Mouse (Mus musculus): Measurements from ENCODE around the gene Map2k5. TPM values are rescaled to one million over a fixed set of nuclear protein-coding genes. Genes with fewer than 3 reads are reported as not detected.
A peak's percentile ranks its signal among the peaks of the same experiment; 100 is the strongest.

The Map2k5 gene
- polyA plus RNA-seq (2015; fragmentation: Nextera tagmentation; extraction: Ambion mirVana), result 33.3 and 34.3 TPM in 2 replicates

DNA sequence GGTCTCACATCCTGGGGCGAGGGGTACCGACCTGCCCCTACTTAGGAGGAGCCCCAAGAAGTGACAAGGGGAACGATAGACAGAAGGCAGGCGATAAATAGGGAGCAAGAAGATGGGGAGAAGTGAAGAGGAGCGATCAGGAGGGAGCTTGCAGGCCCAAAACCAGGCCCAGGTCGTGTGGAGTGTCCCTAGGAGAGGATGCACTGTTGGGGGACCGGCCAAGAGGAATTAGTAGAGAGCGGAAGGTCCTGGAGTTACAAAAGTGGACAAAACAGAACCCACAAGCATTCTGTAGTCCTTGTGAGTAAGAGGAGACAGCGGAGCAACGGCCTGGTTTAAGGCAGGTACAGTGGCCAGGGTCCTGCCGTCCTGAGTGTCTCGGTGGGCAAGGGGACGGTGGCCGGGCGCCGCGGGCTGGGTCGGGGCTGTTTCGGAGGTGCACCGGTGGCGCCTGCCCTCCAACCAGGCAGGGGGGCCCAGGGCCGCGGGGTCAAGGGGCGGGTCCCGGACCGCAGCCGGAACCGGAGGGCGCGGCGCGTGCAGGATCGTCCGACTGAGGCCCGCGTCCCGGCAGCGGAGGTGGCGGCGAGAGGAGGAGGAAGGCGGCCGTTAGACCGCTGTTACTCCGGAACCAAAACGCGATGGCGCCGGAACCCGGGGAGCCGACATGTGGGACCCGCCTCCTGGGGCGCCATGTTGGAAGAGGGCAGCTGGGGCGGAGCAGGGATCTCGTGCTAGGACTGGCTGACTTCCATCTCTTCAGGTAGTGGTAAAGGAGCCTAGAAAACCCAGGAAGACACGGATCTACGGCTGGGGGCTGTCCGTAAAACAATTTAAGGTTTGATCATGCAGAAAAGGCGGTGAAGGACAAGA is at the start of gene Map2k5:
Gene Map2k5 (minus strand): TSS at position 633 of the 873 bp plus-strand sequence.
- WGBS, result under 1% methylated on average over 57 of the region's 58 CpGs

GRCm38 (mm10) chr9:63421096-63421736 is 43.5 kb upstream of the Map2k5 start:
- WGBS, result 63% methylated on average over 9 of the region's 9 CpGs
- H3K27ac ChIP-seq (replicated peaks), result no peak overlapping the region

More for the DNA sequence above, at the start of gene Map2k5:
- Histone ChIP-seq H3K9me3 (replicated peaks) (no peaks in the 10 kb centered on the region), H3K27me3 (replicated peaks) (no peaks in the 10 kb centered on the region), H3K36me3 (no peaks in the 10 kb centered on the region), H3K4me1 (peaks cover 32% of the 10 kb centered on the region), H3K27ac (replicated peaks) (peak within 1 kb of the TSS; percentile 86), H3K4me2 (peak within 1 kb of the TSS; percentile 93), H3K4me3 (replicated peaks) (peak within 1 kb of the TSS; percentile 89), H3K9ac (replicated peaks) (peak within 1 kb of the TSS; percentile 83)
- peak; percentile 93 for ATAC-seq (ENCODE audit: low FRiP score)

GRCm38 (mm10) chr9:63420396-63420795 is 42.7 kb upstream of the Map2k5 start:
- WGBS, result 16% methylated on average over 6 of the region's 6 CpGs
- Histone ChIP-seq H3K27ac (replicated peaks) (no peak overlapping the region), H3K4me1 (0 out of 2 replicates have a peak, but pooled peaks cover 3% of the 10 kb centered on the region), H3K4me2 (no peak overlapping the region), H3K4me3 (replicated peaks) (no peak overlapping the region), H3K36me3 (no peaks in the 10 kb centered on the region), H3K9ac (replicated peaks) (no peak overlapping the region), H3K27me3 (replicated peaks) (no peaks in the 10 kb centered on the region), H3K9me3 (replicated peaks) (no peaks in the 10 kb centered on the region)
- ATAC-seq (ENCODE audit: low FRiP score), result no peak

More at GRCm38 (mm10) chr9:63421096-63421736, 43.5 kb upstream of the Map2k5 start:
- Histone ChIP-seq H3K4me3 (replicated peaks) (no peak overlapping the region), H3K9ac (replicated peaks) (no peak overlapping the region), H3K27me3 (replicated peaks) (no peaks in the 10 kb centered on the region), H3K36me3 (no peaks in the 10 kb centered on the region), H3K4me1 (0 out of 2 replicates have a peak, but pooled peaks cover 3% of the 10 kb centered on the region), H3K9me3 (replicated peaks) (no peaks in the 10 kb centered on the region), H3K4me2 (no peak overlapping the region)
- ATAC-seq (ENCODE audit: low FRiP score), result no peak

- Histone ChIP-seq H3K4me2 (no peak overlapping the region), H3K4me1 (peaks cover 13% of the 10 kb centered on the region), H3K4me3 (replicated peaks) (no peak overlapping the region), H3K9ac (replicated peaks) (no peak overlapping the region), H3K36me3 (no peaks in the 10 kb centered on the region), H3K27me3 (replicated peaks) (no peaks in the 10 kb centered on the region), H3K27ac (replicated peaks) (no peak overlapping the region), H3K9me3 (replicated peaks) (no peaks in the 10 kb centered on the region)
- 98% methylated on average over 1 of the region's 1 CpGs for WGBS
- no peak for ATAC-seq (ENCODE audit: low FRiP score)
Measured at GRCm38 (mm10) chr9:63400176-63400575, 22.5 kb upstream of the Map2k5 start.

GRCm38 (mm10) chr9:63399463-63399815 is 21.7 kb upstream of the Map2k5 start:
- Histone ChIP-seq H3K4me1 (peaks cover 13% of the 10 kb centered on the region), H3K4me2 (peak overlapping the region; percentile 85), H3K36me3 (no peaks in the 10 kb centered on the region), H3K27ac (replicated peaks) (peak overlapping the region; percentile 89), H3K4me3 (replicated peaks) (peak overlapping the region; percentile 81), H3K9me3 (replicated peaks) (no peaks in the 10 kb centered on the region), H3K27me3 (replicated peaks) (no peaks in the 10 kb centered on the region), H3K9ac (replicated peaks) (peak overlapping the region; percentile 94)
- 5% methylated on average over 8 of the region's 8 CpGs for WGBS
- ATAC-seq (ENCODE audit: low FRiP score), result peak; percentile 64; the same call in 1 of the 2 replicates

DNA sequence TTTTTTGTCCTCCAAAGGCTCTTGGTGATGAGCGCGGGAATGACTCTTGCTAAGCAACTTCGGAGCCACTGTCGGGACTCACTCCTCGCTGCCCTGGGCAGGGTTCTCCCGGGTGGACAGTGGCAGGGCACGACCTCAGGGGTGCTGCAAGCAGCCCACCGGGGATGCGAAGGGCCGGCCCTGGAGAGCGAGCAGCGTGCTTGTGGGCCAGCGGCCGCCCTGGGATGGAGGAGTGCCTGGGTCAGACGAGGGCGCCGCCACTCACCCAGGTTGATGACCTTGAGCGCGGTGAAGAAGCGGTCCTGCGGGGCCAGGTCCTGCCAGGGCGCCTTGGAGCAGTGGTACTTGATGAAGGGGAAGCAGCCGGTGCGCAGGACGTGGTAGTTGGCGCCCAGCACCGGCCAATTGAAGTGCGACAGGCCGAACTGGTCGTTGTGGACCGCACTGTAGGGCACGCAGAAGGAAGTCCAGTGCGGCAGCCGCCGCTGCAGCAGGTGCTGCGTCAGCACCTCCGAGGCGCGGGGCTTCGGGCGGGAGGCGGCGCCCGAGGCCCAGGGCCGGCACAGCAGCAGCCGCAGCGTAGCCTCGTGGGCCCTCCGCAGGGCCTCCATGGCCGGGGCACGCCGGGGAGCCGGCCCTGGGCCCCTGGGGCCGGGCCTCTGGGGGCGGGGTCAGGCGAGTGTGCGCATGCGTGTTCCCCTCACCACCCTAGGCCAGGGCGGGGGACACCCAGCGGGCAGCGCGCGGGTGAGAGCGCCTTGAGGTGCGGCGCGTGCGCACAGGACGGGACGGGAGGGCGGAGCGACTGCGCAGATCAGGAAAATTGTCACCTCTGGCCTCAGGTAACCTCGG is 21.1 kb upstream of the Map2k5 start, which contains the start of gene 2300009A05Rik:
Gene 2300009A05Rik (minus strand): TSS at position 636 of the 852 bp plus-strand sequence.
- H3K9ac ChIP-seq (replicated peaks), result peak within 1 kb of the TSS; percentile 94
- H3K4me1 ChIP-seq, result peaks cover 13% of the 10 kb centered on the region
- peak; percentile 96 for ATAC-seq (ENCODE audit: low FRiP score)
- no peaks in the 10 kb centered on the region for H3K9me3 ChIP-seq (replicated peaks)
- H3K27me3 ChIP-seq (replicated peaks), result no peaks in the 10 kb centered on the region
- no peaks in the 10 kb centered on the region for H3K36me3 ChIP-seq
- WGBS, result 2% methylated on average over 72 of the region's 74 CpGs
- H3K4me3 ChIP-seq (replicated peaks), result peak within 1 kb of the TSS; percentile 81
- H3K27ac ChIP-seq (replicated peaks), result peak within 1 kb of the TSS; percentile 89
- H3K4me2 ChIP-seq, result peak within 1 kb of the TSS; percentile 85

- Histone ChIP-seq H3K27ac (replicated peaks) (0 out of 2 replicates have a peak overlapping the region, but pooled peaks have one; percentile 9), H3K4me2 (peak overlapping the region; percentile 23; the same call in 1 of the 2 replicates)
- 61% methylated on average over 7 of the region's 7 CpGs for WGBS
Measured at GRCm38 (mm10) chr9:63395612-63396011, 17.9 kb upstream of the Map2k5 start.

DNA sequence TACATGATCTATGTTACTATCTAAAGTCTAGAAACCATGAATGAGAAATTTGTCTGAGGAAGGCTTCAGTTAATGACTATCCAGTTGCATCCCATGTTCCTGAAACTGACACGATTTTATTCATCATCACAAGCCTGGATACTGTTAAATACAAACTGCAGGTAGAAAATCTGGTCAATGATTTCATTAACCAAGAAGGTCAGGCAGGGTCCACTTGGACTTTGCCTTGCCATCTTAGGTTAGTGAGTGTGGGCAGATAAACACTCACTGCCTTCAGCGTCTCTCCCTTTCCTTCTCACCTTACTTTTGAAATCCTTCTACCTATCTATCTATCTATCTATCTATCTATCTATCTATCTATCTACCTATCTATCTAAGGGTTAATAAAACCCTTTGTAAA is 13.6 kb upstream of the Map2k5 start:
- H3K9me3 ChIP-seq (replicated peaks), result no peaks in the 10 kb centered on the region
- ATAC-seq (ENCODE audit: low FRiP score), result no peak
- 87% methylated on average over 2 of the region's 2 CpGs for WGBS

More at GRCm38 (mm10) chr9:63395612-63396011, 17.9 kb upstream of the Map2k5 start:
- H3K36me3 ChIP-seq, result no peaks in the 10 kb centered on the region
- ATAC-seq (ENCODE audit: low FRiP score), result no peak
- H3K4me1 ChIP-seq, result peaks cover 13% of the 10 kb centered on the region
- H3K4me3 ChIP-seq (replicated peaks), result no peak overlapping the region
- H3K9me3 ChIP-seq (replicated peaks), result no peaks in the 10 kb centered on the region
- no peak overlapping the region for H3K9ac ChIP-seq (replicated peaks)
- H3K27me3 ChIP-seq (replicated peaks), result no peaks in the 10 kb centered on the region

GRCm38 (mm10) chr9:63382761-63383160 is 5.1 kb upstream of the Map2k5 start:
- Histone ChIP-seq H3K4me2 (no peak overlapping the region), H3K9ac (replicated peaks) (no peak overlapping the region), H3K4me3 (replicated peaks) (no peak overlapping the region), H3K27ac (replicated peaks) (no peak overlapping the region), H3K9me3 (replicated peaks) (no peaks in the 10 kb centered on the region), H3K27me3 (replicated peaks) (no peaks in the 10 kb centered on the region), H3K4me1 (peaks cover 5% of the 10 kb centered on the region), H3K36me3 (no peaks in the 10 kb centered on the region)
- ATAC-seq (ENCODE audit: low FRiP score), result no peak
- WGBS, result 87% methylated on average over 4 of the region's 4 CpGs

More for the DNA sequence above, 13.6 kb upstream of the Map2k5 start:
- Histone ChIP-seq H3K9ac (replicated peaks) (no peak overlapping the region), H3K4me3 (replicated peaks) (no peak overlapping the region), H3K36me3 (no peaks in the 10 kb centered on the region), H3K27me3 (replicated peaks) (no peaks in the 10 kb centered on the region), H3K4me2 (no peak overlapping the region), H3K4me1 (0 out of 2 replicates have a peak, but pooled peaks cover 6% of the 10 kb centered on the region), H3K27ac (replicated peaks) (no peak overlapping the region)

- 86% methylated on average over 3 of the region's 3 CpGs for WGBS
- Histone ChIP-seq H3K36me3 (no peaks in the 10 kb centered on the region), H3K27me3 (replicated peaks) (no peaks in the 10 kb centered on the region), H3K9ac (replicated peaks) (no peak overlapping the region), H3K4me2 (no peak overlapping the region), H3K9me3 (replicated peaks) (no peaks in the 10 kb centered on the region), H3K27ac (replicated peaks) (no peak overlapping the region), H3K4me1 (peaks cover 25% of the 10 kb centered on the region), H3K4me3 (replicated peaks) (no peak overlapping the region)
- ATAC-seq (ENCODE audit: low FRiP score), result no peak
Measured at GRCm38 (mm10) chr9:63380326-63380725, 2.6 kb upstream of the Map2k5 start.

DNA sequence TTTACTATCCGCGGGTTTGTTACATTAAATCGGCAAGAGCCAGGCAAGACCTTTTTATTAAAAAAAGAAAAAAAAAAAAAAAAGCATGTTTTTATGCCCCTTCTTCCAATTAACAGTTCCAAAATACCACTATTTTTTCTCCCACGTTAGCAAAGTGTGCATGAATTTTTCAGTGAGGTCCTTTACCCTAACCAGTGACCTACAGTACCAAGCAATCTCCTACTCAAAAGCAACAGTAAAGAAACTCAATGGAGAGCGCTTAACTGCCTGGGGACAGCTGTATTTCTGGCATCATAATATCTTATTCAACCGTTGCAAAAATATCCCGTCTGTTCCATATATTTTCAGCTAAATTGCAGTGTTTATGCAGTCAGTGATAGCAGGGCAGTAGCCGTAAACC is 472 bp upstream of the Map2k5 start:
- Histone ChIP-seq H3K4me2 (peak overlapping the region; percentile 93), H3K9me3 (replicated peaks) (no peaks in the 10 kb centered on the region), H3K36me3 (no peaks in the 10 kb centered on the region), H3K9ac (replicated peaks) (peak overlapping the region; percentile 83), H3K27me3 (replicated peaks) (no peaks in the 10 kb centered on the region), H3K27ac (replicated peaks) (peak overlapping the region; percentile 86), H3K4me3 (replicated peaks) (peak overlapping the region; percentile 89), H3K4me1 (peaks cover 31% of the 10 kb centered on the region)
- 12% methylated on average over 8 of the region's 8 CpGs for WGBS
- no peak for ATAC-seq (ENCODE audit: low FRiP score)
